In the genomic region with DNA sequence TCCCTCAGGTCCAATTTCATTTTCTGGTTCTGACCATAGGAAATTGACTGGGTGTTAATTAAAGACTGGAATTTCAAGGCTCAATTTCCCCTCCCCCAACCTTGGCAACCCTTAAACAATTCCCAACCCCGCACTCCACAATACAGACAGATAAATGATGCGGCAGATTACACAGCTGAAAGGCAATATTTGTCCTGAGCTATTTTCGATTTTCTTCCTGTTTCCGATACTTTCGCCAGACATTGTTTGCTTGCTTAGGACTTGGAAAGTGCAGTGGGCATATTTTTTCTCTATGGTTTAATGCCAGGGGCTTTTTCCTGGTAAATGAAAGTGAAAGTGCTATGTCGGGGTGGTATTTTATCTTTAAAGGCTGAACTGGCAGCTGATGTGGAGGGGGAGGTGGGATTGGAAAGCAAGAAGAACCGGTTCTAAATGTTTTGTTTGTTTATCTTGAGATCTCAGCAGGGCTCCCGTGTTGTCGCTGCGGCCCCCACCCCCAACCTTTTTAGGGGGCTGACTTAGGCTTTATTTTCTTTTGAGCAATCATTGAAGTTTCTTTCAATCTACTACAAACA, we compare ENCODE assay signal across 8 mouse cellular contexts. TPM values are rescaled to one million over a fixed set of nuclear protein-coding genes. Genes with fewer than 3 reads are reported as not detected.
DNase-seq lines count a peak whose midpoint lies in the region; ATAC-seq and TF ChIP-seq lines count a peak whose summit lies in the region.

No protein-coding gene starts in this region.

- no peak for TF ChIP-seq CTCF in liver, postnatal 0 days (IDR thresholded peaks at IDR 0.05; ENCODE audit: low read depth)

- no peaks in the 10 kb centered on the region for H3K27me3 ChIP-seq in heart, embryonic 12.5 days (replicated peaks)
- H3K27me3 ChIP-seq in kidney, embryonic 15.5 days = no peaks in the 10 kb centered on the region
- no peaks in the 10 kb centered on the region for H3K27me3 ChIP-seq in liver, postnatal 0 days (ENCODE audit: insufficient read depth, low read length)
- H3K27me3 ChIP-seq in neural tube, embryonic 14.5 days (ENCODE audit: control insufficient read depth, insufficient read depth, low read length) = no peaks in the 10 kb centered on the region

- no peak for ATAC-seq in heart, embryonic 12.5 days (ENCODE audit: insufficient number of reproducible peaks, low FRiP score)
- no peak for ATAC-seq in kidney, embryonic 15.5 days (replicated peaks; ENCODE audit: low FRiP score)
- ATAC-seq in liver, postnatal 0 days = no peak
- 0 out of 2 replicates have a peak, but pooled peaks have one; percentile 13 for ATAC-seq in neural tube, embryonic 14.5 days (ENCODE audit: low read depth)

- WGBS in heart, embryonic 12.5 days = 2% methylated on average over 10 of the region's 10 CpGs
- WGBS in kidney, embryonic 15.5 days = under 1% methylated on average over 10 of the region's 10 CpGs
- under 1% methylated on average over 10 of the region's 10 CpGs for WGBS in liver, postnatal 0 days (ENCODE audit: insufficient replicate concordance)
- 0% methylated on average over 10 of the region's 10 CpGs for WGBS in neural tube, embryonic 14.5 days

- H3K9me3 ChIP-seq in heart, embryonic 12.5 days (replicated peaks) = no peaks in the 10 kb centered on the region
- no peaks in the 10 kb centered on the region for H3K9me3 ChIP-seq in kidney, embryonic 15.5 days (replicated peaks)
- H3K9me3 ChIP-seq in liver, postnatal 0 days (ENCODE audit: low read length) = no peaks in the 10 kb centered on the region
- no peaks in the 10 kb centered on the region for H3K9me3 ChIP-seq in neural tube, embryonic 14.5 days (ENCODE audit: control insufficient read depth, low read length)

- H3K4me2 ChIP-seq in heart, embryonic 12.5 days = peak overlapping the region; percentile 76
- H3K4me2 ChIP-seq in kidney, embryonic 15.5 days = peak overlapping the region; percentile 76
- H3K4me2 ChIP-seq in liver, postnatal 0 days (ENCODE audit: low read depth, low read length) = peak overlapping the region; percentile 85
- peak overlapping the region; percentile 73 for H3K4me2 ChIP-seq in neural tube, embryonic 14.5 days (ENCODE audit: low read depth, low read length)

- H3K27ac ChIP-seq in heart, embryonic 12.5 days (ENCODE audit: poor library complexity, severe bottlenecking) = peak overlapping the region; percentile 86
- peak overlapping the region; percentile 88 for H3K27ac ChIP-seq in kidney, embryonic 15.5 days
- peak overlapping the region; percentile 91 for H3K27ac ChIP-seq in liver, postnatal 0 days (ENCODE audit: low read depth)
- peak overlapping the region; percentile 7; the same call in 1 of the 2 replicates for H3K27ac ChIP-seq in neural tube, embryonic 14.5 days (ENCODE audit: low read depth, low read length)

- peak overlapping the region; percentile 69 for H3K9ac ChIP-seq in heart, embryonic 12.5 days
- peak overlapping the region; percentile 42; the same call in 1 of the 2 replicates for H3K9ac ChIP-seq in kidney, embryonic 15.5 days
- peak overlapping the region; percentile 53 for H3K9ac ChIP-seq in liver, postnatal 0 days (replicated peaks)
- H3K9ac ChIP-seq in neural tube, embryonic 14.5 days (replicated peaks; ENCODE audit: low read depth, low read length) = no peak overlapping the region; the same call in 1 of the 2 replicates

- DNase-seq in 416B (ENCODE audit: low read depth) (peak; percentile 58), MN1 (ENCODE audit: low spot score) (peak; percentile 48)
- peak; percentile 4 for DNase-seq in embryo, embryonic 11.5 days (ENCODE audit: low read depth, low spot score)
- DNase-seq in liver, postnatal 0 days = peak; percentile 21
- DNase-seq in ovary, postnatal 10 days (ENCODE audit: low spot score) = no peak

- H3K4me1 ChIP-seq in heart, embryonic 12.5 days (replicated peaks) = no peaks in the 10 kb centered on the region
- peaks cover 23% of the 10 kb centered on the region; the same call in 1 of the 2 replicates for H3K4me1 ChIP-seq in kidney, embryonic 15.5 days
- no peaks in the 10 kb centered on the region; the same call in 1 of the 2 replicates for H3K4me1 ChIP-seq in liver, postnatal 0 days (ENCODE audit: insufficient read depth)
- H3K4me1 ChIP-seq in neural tube, embryonic 14.5 days (ENCODE audit: control insufficient read depth, insufficient read depth, low read length) = peaks cover 15% of the 10 kb centered on the region

- peak overlapping the region; percentile 55 for H3K4me3 ChIP-seq in heart, embryonic 12.5 days
- peak overlapping the region; percentile 57 for H3K4me3 ChIP-seq in kidney, embryonic 15.5 days (replicated peaks)
- peak overlapping the region; percentile 58 for H3K4me3 ChIP-seq in liver, postnatal 0 days (ENCODE audit: low read depth, low read length)
- peak overlapping the region; percentile 38 for H3K4me3 ChIP-seq in neural tube, embryonic 14.5 days (ENCODE audit: low read depth, low read length)

- TF ChIP-seq EP300 in liver, postnatal 0 days (IDR thresholded peaks at IDR 0.05; ENCODE audit: low read depth) = no peak

- H3K36me3 ChIP-seq in heart, embryonic 12.5 days = no peaks in the 10 kb centered on the region
- no peaks in the 10 kb centered on the region for H3K36me3 ChIP-seq in kidney, embryonic 15.5 days
- H3K36me3 ChIP-seq in liver, postnatal 0 days (replicated peaks; ENCODE audit: insufficient read depth, low read length) = no peaks in the 10 kb centered on the region
- no peaks in the 10 kb centered on the region for H3K36me3 ChIP-seq in neural tube, embryonic 14.5 days (ENCODE audit: control insufficient read depth, insufficient read depth, low read length)

RNA-seq across cellular contexts. Expression of gene Adamts6, which starts 1.8 kb away (rescaled TPM):
- 5.7 and 6.8 TPM in 2 replicates for polyA plus RNA-seq in heart, embryonic 12.5 days (2016; fragmentation: Nextera tagmentation; extraction: Ambion mirVana)
- 1.9 and 2.3 TPM in 2 replicates for polyA plus RNA-seq in kidney, embryonic 15.5 days (2015; fragmentation: Nextera tagmentation; extraction: Ambion mirVana)
- polyA plus RNA-seq in liver, postnatal 0 days (2015; fragmentation: Nextera tagmentation; extraction: Ambion mirVana) = 0.27 and 0.32 TPM in 2 replicates
- polyA plus RNA-seq in neural tube, embryonic 14.5 days (2014; fragmentation: Nextera tagmentation; extraction: Ambion mirVana) = 1.9 TPM in 2 replicates

RNA-seq across cellular contexts. Expression of gene Ppwd1, which starts 57.2 kb away (rescaled TPM):
- polyA plus RNA-seq in heart, embryonic 12.5 days (2016; fragmentation: Nextera tagmentation; extraction: Ambion mirVana) = 10.6 and 11.0 TPM in 2 replicates
- 17.4 and 18.8 TPM in 2 replicates for polyA plus RNA-seq in kidney, embryonic 15.5 days (2015; fragmentation: Nextera tagmentation; extraction: Ambion mirVana)
- 5.6 and 5.8 TPM in 2 replicates for polyA plus RNA-seq in liver, postnatal 0 days (2015; fragmentation: Nextera tagmentation; extraction: Ambion mirVana)
- 8.3 and 8.5 TPM in 2 replicates for polyA plus RNA-seq in neural tube, embryonic 14.5 days (2014; fragmentation: Nextera tagmentation; extraction: Ambion mirVana)

RNA-seq across cellular contexts. Expression of gene Cenpk, which starts 57.4 kb away (rescaled TPM):
- 50.1 and 53.8 TPM in 2 replicates for polyA plus RNA-seq in heart, embryonic 12.5 days (2016; fragmentation: Nextera tagmentation; extraction: Ambion mirVana)
- polyA plus RNA-seq in kidney, embryonic 15.5 days (2015; fragmentation: Nextera tagmentation; extraction: Ambion mirVana) = 77.8 and 82.9 TPM in 2 replicates
- 41.6 and 45.4 TPM in 2 replicates for polyA plus RNA-seq in liver, postnatal 0 days (2015; fragmentation: Nextera tagmentation; extraction: Ambion mirVana)
- polyA plus RNA-seq in neural tube, embryonic 14.5 days (2014; fragmentation: Nextera tagmentation; extraction: Ambion mirVana) = 8.3 and 11.3 TPM in 2 replicates

Comparison
In these comparisons a context has a peak if more than half of its experiments do, and no peak if none do; other contexts are left out.
1. H3K27ac ChIP-seq: peak in every context shown above with its lines; median percentile 91 in liver, postnatal 0 days; 88 in kidney, embryonic 15.5 days; 86 in heart, embryonic 12.5 days; 7 in neural tube, embryonic 14.5 days.